Mouse (Mus musculus) lung, embryonic 16.5 days (tissue): ENCODE results near the gene Ccar1. TPM values are rescaled to one million over a fixed set of nuclear protein-coding genes. Genes with fewer than 3 reads are reported as not detected.

Experiments
- polyA plus RNA-seq: library from polyadenylated mRNA; unstranded; fragments of >200 nt; fragmentation: Nextera tagmentation; extraction: Ambion mirVana; gene quantifications from 2 replicates; pipeline ENCODE4 v1.2.1, GENCODE M21; 2015

Ccar1 gene
- polyA plus RNA-seq, 1 experiment from 2014 or later, result 130 TPM

Other genes starting within 250 kb of the Ccar1 start
- gene Kif1bp, start 213.8 kb downstream of the Ccar1 start, polyA plus RNA-seq, result 32.1 and 34.8 TPM in 2 replicates
- gene Ddx21, start 190.0 kb downstream of the Ccar1 start, polyA plus RNA-seq, result 14.2 and 17.4 TPM in 2 replicates
- 115 and 120 TPM in 2 replicates for gene Ddx50, start 141.1 kb downstream of the Ccar1 start, polyA plus RNA-seq
- 4.6 and 5.7 TPM in 2 replicates for gene Stox1, start 66.2 kb downstream of the Ccar1 start, polyA plus RNA-seq
- 21.5 and 27.0 TPM in 2 replicates for gene Tet1, start 116.7 kb upstream of the Ccar1 start, polyA plus RNA-seq
- 15.7 and 16.3 TPM in 2 replicates for gene Slc25a16, start 128.3 kb upstream of the Ccar1 start, polyA plus RNA-seq
- gene Dna2, start 154.7 kb upstream of the Ccar1 start, polyA plus RNA-seq, result 17.5 and 18.0 TPM in 2 replicates
- gene Rufy2, start 187.9 kb upstream of the Ccar1 start, polyA plus RNA-seq, result 16.5 and 18.3 TPM in 2 replicates
- 103 and 108 TPM in 2 replicates for gene Hnrnph3, start 231.9 kb upstream of the Ccar1 start, polyA plus RNA-seq
- gene Pbld2, start 232.0 kb upstream of the Ccar1 start, polyA plus RNA-seq, result 2.8 and 3.7 TPM in 2 replicates